Mouse (Mus musculus): Measurements from ENCODE around the gene Cnih4. TPM values are rescaled to one million over a fixed set of nuclear protein-coding genes. Genes with fewer than 3 reads are reported as not detected.

Cnih4 gene
- total RNA-seq, 2 experiments from 2014 or later: 39.6 to 42.8 TPM

GRCm38 (mm10) chr1:181210601-181211402, 66.3 kb downstream of the Cnih4 start:
- DNase-seq (ENCODE audit: low spot score in 2 of 2): peak; percentile 14 to 26

DNA sequence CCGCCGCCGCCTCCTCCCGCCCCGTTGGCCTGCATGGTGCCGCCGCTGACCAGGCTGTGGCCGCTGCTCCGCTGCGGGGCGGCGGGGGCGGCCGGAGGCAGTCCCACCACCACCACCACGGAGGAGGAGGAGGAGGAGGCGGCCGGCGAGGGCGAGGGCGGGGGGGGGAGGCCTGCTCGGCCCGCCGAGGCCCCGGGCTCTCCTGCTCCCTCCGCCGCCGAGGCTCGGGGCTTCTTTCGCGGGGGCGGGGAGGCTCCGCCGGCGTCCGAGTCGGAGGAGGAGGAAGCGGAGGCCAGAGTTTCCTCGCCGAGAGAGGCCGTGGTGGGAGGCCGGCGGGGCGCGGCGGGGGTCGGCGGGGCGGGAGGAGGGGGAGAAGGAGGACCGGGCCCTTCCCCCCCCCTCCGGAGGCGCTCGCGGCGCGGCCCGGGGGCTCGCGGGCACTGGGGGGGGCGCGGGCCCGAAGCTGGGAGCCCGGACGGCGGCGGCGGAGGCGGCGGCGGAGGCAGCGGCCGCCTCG, 67.0 kb downstream of the Cnih4 start:
- DNase-seq (ENCODE audit: low spot score in 2 of 2): peak in 1 of 2 experiments; percentile 19

GRCm38 (mm10) chr1:181211920-181212633, 67.6 kb downstream of the Cnih4 start, which contains the start of gene Wdr26:
Wdr26 (minus strand) TSS chr1:181212001.
- peak; percentile 37 to 71 for DNase-seq (ENCODE audit: low spot score in 2 of 2)

DNA sequence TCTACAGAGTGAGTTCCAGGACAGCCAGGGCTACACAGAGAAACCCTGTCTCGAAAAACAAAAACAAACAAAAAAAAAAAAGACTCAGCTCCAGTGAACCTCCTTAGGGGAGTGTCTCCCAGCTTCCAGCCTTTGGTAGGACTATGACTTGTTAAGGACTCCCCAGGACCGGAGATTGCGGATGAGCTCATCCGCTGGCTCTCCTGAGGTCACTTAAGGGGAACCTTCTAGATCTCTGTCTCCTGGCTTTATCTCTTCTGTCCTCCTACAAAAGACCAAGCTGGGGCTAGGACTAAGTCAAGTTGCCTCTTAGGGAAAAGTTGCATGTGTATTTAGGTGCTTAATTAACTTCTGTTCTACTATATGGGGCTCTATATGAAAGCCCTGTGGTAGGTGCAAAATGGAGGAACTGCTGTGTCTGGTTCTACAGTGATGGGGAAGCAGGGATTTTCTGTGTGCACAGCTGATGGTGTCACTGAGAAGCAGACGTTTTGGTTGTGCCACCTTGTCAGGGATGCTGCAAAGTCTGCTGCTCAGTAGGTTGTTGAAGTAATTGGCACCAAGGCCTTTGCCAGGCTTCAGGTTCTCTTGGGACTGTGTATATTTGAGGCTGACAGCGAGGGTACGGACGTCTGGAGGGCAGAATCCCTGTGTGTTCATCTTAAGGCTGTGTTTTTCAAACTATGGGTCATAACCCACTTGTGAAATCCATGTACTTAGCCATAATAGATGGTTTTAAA, 70.0 kb downstream of the Cnih4 start:
- no peak for DNase-seq (ENCODE audit: low spot score in 2 of 2)

- DNase-seq (ENCODE audit: low spot score in 2 of 2): no peak
Observed at GRCm38 (mm10) chr1:181216315-181216714, 71.8 kb downstream of the Cnih4 start.

Other genes starting within 250 kb of the Cnih4 start
- 10 to 100 TPM; 43.6 to 43.7 TPM for gene Pycr2, start 240.4 kb upstream of the Cnih4 start, total RNA-seq (2021)
- gene Lefty1, start 209.7 kb upstream of the Cnih4 start, total RNA-seq (2021): 1 to 10 TPM; 1.4 to 2.7 TPM
- gene Tmem63a, start 202.3 kb upstream of the Cnih4 start, total RNA-seq (2021): 10 to 100 TPM; 32.2 to 33.0 TPM
- gene Ephx1, start 123.8 kb upstream of the Cnih4 start, total RNA-seq (2021): 10 to 100 TPM; 85.8 to 86.5 TPM
- gene 9130409I23Rik, start 93.5 kb upstream of the Cnih4 start, total RNA-seq (2021): not detected
- 10 to 100 TPM; 28.8 to 28.9 TPM for gene Nvl, start 489 bp upstream of the Cnih4 start, total RNA-seq (2021)
- 100 to 1,000 TPM; 162 to 186 TPM for gene Wdr26, start 67.3 kb downstream of the Cnih4 start, total RNA-seq (2021)
- gene Cnih3, start 207.9 kb downstream of the Cnih4 start, total RNA-seq (2021): under 1 TPM; 0.14 to 0.34 TPM